Mouse (Mus musculus) myocyte (in vitro differentiated cells): ENCODE data around the gene Tecrl.

Experiments
- POLR2A ChIP-seq: IDR thresholded peaks from one replicate; pipeline ENCODE4 v1.6.1; 2011; ENCODE audit warnings: low read depth, mild to moderate bottlenecking, control low read depth, moderate library complexity; ENCODE audit not compliant: insufficient read length
- TCF12 ChIP-seq: IDR thresholded peaks from one replicate; pipeline ENCODE4 v1.6.1; 2011; ENCODE audit warnings: mild to moderate bottlenecking, control low read depth; ENCODE audit not compliant: poor library complexity, insufficient read depth, severe bottlenecking
- USF1 ChIP-seq: IDR thresholded peaks from one replicate; pipeline ENCODE4 v1.6.1; 2011; ENCODE audit warnings: low read depth, mild to moderate bottlenecking, control low read depth, moderate library complexity

DNA sequence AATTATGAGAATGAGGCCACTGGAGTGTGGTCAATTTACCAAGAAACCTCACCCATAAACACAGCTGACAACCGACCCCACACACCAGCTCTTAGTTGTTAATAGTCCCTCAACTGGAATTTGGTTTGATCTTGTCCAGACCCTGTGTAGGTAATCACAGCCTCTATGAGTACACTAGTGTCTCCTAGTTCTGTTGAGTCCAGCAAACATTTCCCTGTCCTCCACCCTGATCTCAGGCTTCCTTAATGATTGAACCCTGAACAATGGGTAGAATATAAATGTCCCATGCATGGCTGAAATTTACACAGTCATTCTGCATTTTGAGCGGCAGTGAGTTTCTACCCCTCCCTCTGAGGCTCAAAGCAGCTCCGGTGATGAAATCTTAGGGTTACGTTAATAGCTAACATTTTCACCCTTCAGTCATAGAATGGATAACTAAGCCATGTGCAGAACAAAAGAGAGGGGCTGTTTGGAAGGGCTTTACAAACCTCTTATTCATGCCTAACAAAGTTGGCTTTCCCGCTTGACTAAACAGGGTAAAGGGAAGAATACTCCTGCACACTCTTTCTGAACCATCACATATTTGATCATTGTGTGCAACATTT, 116.0 kb downstream of the Tecrl start:
- TF ChIP-seq POLR2A (no peak), TCF12 (no peak), USF1 (no peak)
